Comparison of ENCODE assay signal across 8 mouse cellular contexts in genomic region chr6:146795924-146796545, GRCm38 (mm10). TPM values are rescaled to one million over a fixed set of nuclear protein-coding genes. Genes with fewer than 3 reads are reported as not detected.
A peak's percentile ranks its signal among the peaks of the same experiment; 100 is the strongest.
DNase-seq lines count a peak whose midpoint lies in the region; ATAC-seq and TF ChIP-seq lines count a peak whose summit lies in the region.

Arntl2 (plus strand) TSS chr6:146796055.

- peaks cover 39% of the 10 kb centered on the region for H3K27me3 ChIP-seq in forebrain, embryonic 10.5 days (ENCODE audit: poor library complexity, severe bottlenecking)
- no peaks in the 10 kb centered on the region for H3K27me3 ChIP-seq in heart, embryonic 13.5 days (replicated peaks)
- no peaks in the 10 kb centered on the region for H3K27me3 ChIP-seq in kidney, embryonic 16.5 days (ENCODE audit: insufficient read depth, low read length)
- no peaks in the 10 kb centered on the region for H3K27me3 ChIP-seq in midbrain, postnatal 0 days (ENCODE audit: insufficient read depth, low read length)
- no peaks in the 10 kb centered on the region for H3K27me3 ChIP-seq in stomach, postnatal 0 days (ENCODE audit: control insufficient read depth, insufficient read depth, low read length)

- under 1% methylated on average over 36 of the region's 36 CpGs for WGBS in forebrain, embryonic 10.5 days
- under 1% methylated on average over 36 of the region's 36 CpGs for WGBS in heart, embryonic 13.5 days
- WGBS in kidney, embryonic 16.5 days, result under 1% methylated on average over 36 of the region's 36 CpGs
- 2% methylated on average over 36 of the region's 36 CpGs for WGBS in midbrain, postnatal 0 days
- 1% methylated on average over 36 of the region's 36 CpGs for WGBS in stomach, postnatal 0 days

- peak; percentile 84 for ATAC-seq in heart, embryonic 13.5 days (ENCODE audit: extremely low read depth, insufficient number of reproducible peaks, low FRiP score, low TSS enrichment)
- peak; percentile 99 for ATAC-seq in kidney, embryonic 16.5 days (ENCODE audit: low FRiP score, low TSS enrichment)
- peak; percentile 87 for ATAC-seq in midbrain, postnatal 0 days (ENCODE audit: low FRiP score)
- ATAC-seq in stomach, postnatal 0 days (ENCODE audit: low FRiP score, low TSS enrichment), result peak; percentile 94

- no peaks in the 10 kb centered on the region for H3K9me3 ChIP-seq in forebrain, embryonic 10.5 days
- H3K9me3 ChIP-seq in heart, embryonic 13.5 days, result no peaks in the 10 kb centered on the region
- no peaks in the 10 kb centered on the region for H3K9me3 ChIP-seq in kidney, embryonic 16.5 days (ENCODE audit: low read length)
- no peaks in the 10 kb centered on the region for H3K9me3 ChIP-seq in midbrain, postnatal 0 days (ENCODE audit: low read length)
- H3K9me3 ChIP-seq in stomach, postnatal 0 days (ENCODE audit: control insufficient read depth, low read length), result no peaks in the 10 kb centered on the region

- H3K4me2 ChIP-seq in heart, embryonic 13.5 days, result peak within 1 kb of the TSS; percentile 85
- peak within 1 kb of the TSS; percentile 79 for H3K4me2 ChIP-seq in kidney, embryonic 16.5 days (replicated peaks; ENCODE audit: low read depth, low read length)
- H3K4me2 ChIP-seq in midbrain, postnatal 0 days (ENCODE audit: low read depth, low read length, poor library complexity, severe bottlenecking), result peak within 1 kb of the TSS; percentile 96
- peak within 1 kb of the TSS; percentile 77 for H3K4me2 ChIP-seq in stomach, postnatal 0 days (replicated peaks; ENCODE audit: low read depth)

- TF ChIP-seq CTCF in midbrain, postnatal 0 days (IDR thresholded peaks at IDR 0.05), result 0 out of 2 replicates have a peak, but pooled peaks have one; percentile 8
- TF ChIP-seq CTCF in stomach, postnatal 0 days (IDR thresholded peaks at IDR 0.05; ENCODE audit: low read depth), result no peak

- H3K9ac ChIP-seq in heart, embryonic 13.5 days, result peak within 1 kb of the TSS; percentile 81
- peak within 1 kb of the TSS; percentile 67 for H3K9ac ChIP-seq in kidney, embryonic 16.5 days (replicated peaks; ENCODE audit: low read length)
- peak within 1 kb of the TSS; percentile 56 for H3K9ac ChIP-seq in midbrain, postnatal 0 days (replicated peaks; ENCODE audit: low read length, poor library complexity, severe bottlenecking)
- peak within 1 kb of the TSS; percentile 74 for H3K9ac ChIP-seq in stomach, postnatal 0 days (ENCODE audit: low read length)

- TF ChIP-seq EP300 in stomach, postnatal 0 days (optimal IDR thresholded peaks at IDR 0.05), result no peak

- H3K4me3 ChIP-seq in forebrain, embryonic 10.5 days, result peak within 1 kb of the TSS; percentile 67
- H3K4me3 ChIP-seq in heart, embryonic 13.5 days, result peak within 1 kb of the TSS; percentile 59
- H3K4me3 ChIP-seq in kidney, embryonic 16.5 days (ENCODE audit: low read length), result peak within 1 kb of the TSS; percentile 55
- peak within 1 kb of the TSS; percentile 59 for H3K4me3 ChIP-seq in midbrain, postnatal 0 days (ENCODE audit: low read depth, low read length)
- H3K4me3 ChIP-seq in stomach, postnatal 0 days (ENCODE audit: low read depth, low read length), result peak within 1 kb of the TSS; percentile 52

- H3K4me1 ChIP-seq in forebrain, embryonic 10.5 days, result peaks cover 15% of the 10 kb centered on the region
- peaks cover 17% of the 10 kb centered on the region for H3K4me1 ChIP-seq in heart, embryonic 13.5 days
- H3K4me1 ChIP-seq in kidney, embryonic 16.5 days (ENCODE audit: insufficient read depth, low read length), result 0 out of 2 replicates have a peak, but pooled peaks cover 6% of the 10 kb centered on the region
- H3K4me1 ChIP-seq in midbrain, postnatal 0 days (ENCODE audit: insufficient read depth, low read length), result 0 out of 2 replicates have a peak, but pooled peaks cover 3% of the 10 kb centered on the region
- H3K4me1 ChIP-seq in stomach, postnatal 0 days (replicated peaks; ENCODE audit: control insufficient read depth, insufficient read depth), result 0 out of 2 replicates have a peak, but pooled peaks cover 3% of the 10 kb centered on the region

- DNase-seq in A20 (ENCODE audit: low read depth, low spot score), result peak; percentile 66
- DNase-seq in brain, adult 2 months (ENCODE audit: low read depth, low spot score), result peak; percentile 88
- DNase-seq in forebrain, embryonic 10.5 days (ENCODE audit: extremely low spot score, low spot score), result peak; percentile 71
- peak; percentile 77 for DNase-seq in liver
- peak; percentile 75 for DNase-seq in midbrain, postnatal 0 days (ENCODE audit: low spot score)
- peak; percentile 87 for DNase-seq in stomach, postnatal 0 days (ENCODE audit: low spot score)

- peak within 1 kb of the TSS; percentile 80 for H3K27ac ChIP-seq in forebrain, embryonic 10.5 days
- H3K27ac ChIP-seq in heart, embryonic 13.5 days (replicated peaks), result 0 out of 2 replicates have a peak within 1 kb of the TSS, but pooled peaks have one; percentile 12
- H3K27ac ChIP-seq in kidney, embryonic 16.5 days (ENCODE audit: low read length), result no peak within 1 kb of the TSS
- no peak within 1 kb of the TSS for H3K27ac ChIP-seq in midbrain, postnatal 0 days (ENCODE audit: low read depth, low read length)
- H3K27ac ChIP-seq in stomach, postnatal 0 days (replicated peaks), result peak within 1 kb of the TSS; percentile 65

- H3K36me3 ChIP-seq in forebrain, embryonic 10.5 days (replicated peaks), result no peaks in the 10 kb centered on the region
- no peaks in the 10 kb centered on the region for H3K36me3 ChIP-seq in heart, embryonic 13.5 days
- no peaks in the 10 kb centered on the region for H3K36me3 ChIP-seq in kidney, embryonic 16.5 days (ENCODE audit: insufficient read depth, low read length)
- no peaks in the 10 kb centered on the region for H3K36me3 ChIP-seq in midbrain, postnatal 0 days (ENCODE audit: insufficient read depth, low read length)
- H3K36me3 ChIP-seq in stomach, postnatal 0 days (ENCODE audit: control insufficient read depth, insufficient read depth, low read length), result no peaks in the 10 kb centered on the region

RNA-seq across cellular contexts. Expression of gene Arntl2, which starts in this region (rescaled TPM):
- polyA plus RNA-seq in forebrain, embryonic 10.5 days (2016; fragmentation: Nextera tagmentation; extraction: Ambion mirVana), result 1.4 and 2.2 TPM in 2 replicates
- 2.2 and 2.5 TPM in 2 replicates for polyA plus RNA-seq in heart, embryonic 13.5 days (2015; fragmentation: Nextera tagmentation; extraction: Ambion mirVana)
- 3.0 and 4.7 TPM in 2 replicates for polyA plus RNA-seq in kidney, embryonic 16.5 days (2015; fragmentation: Nextera tagmentation; extraction: Ambion mirVana)
- 2.5 and 6.4 TPM in 2 replicates for total RNA-seq in midbrain, postnatal 0 days (2014; rRNA removed)
- 4.5 and 6.4 TPM in 2 replicates for polyA plus RNA-seq in midbrain, postnatal 0 days (2015; fragmentation: Nextera tagmentation; extraction: Ambion mirVana)
- 3.8 and 4.7 TPM in 2 replicates for polyA plus RNA-seq in stomach, postnatal 0 days (2015; fragmentation: Nextera tagmentation; extraction: Ambion mirVana)

Comparison
In these comparisons a context has a peak if more than half of its experiments do, and no peak if none do; other contexts are left out.
1. H3K27ac ChIP-seq: peak in forebrain, embryonic 10.5 days (single experiment), heart, embryonic 13.5 days (single experiment) and stomach, postnatal 0 days (single experiment); none in kidney, embryonic 16.5 days (single experiment) and midbrain, postnatal 0 days (single experiment).
2. Peak in every context shown above with its lines, with median percentiles within 50 percentile points of each other: DNase-seq, H3K4me3 ChIP-seq, ATAC-seq, H3K4me2 ChIP-seq and H3K9ac ChIP-seq.